Mouse (Mus musculus) liver, embryonic 11.5 days (tissue): ENCODE measurements around the gene R3hdm2. TPM values are rescaled to one million over a fixed set of nuclear protein-coding genes. Genes with fewer than 3 reads are reported as not detected.

ENCODE experiments used
- ATAC-seq: fragments of 200-750 bp; cut with Nextera tagmentation; replicated peaks from 2 replicates; pipeline ENCODE4 v1.8.0; 2017; ENCODE audit warnings: moderate number of reproducible peaks, mild to moderate bottlenecking, moderate TSS enrichment, moderate library complexity; ENCODE audit not compliant: low FRiP score
- DNase-seq: peaks from one replicate; pipeline ENCODE4 v3.0.0-alpha.2; 2017; ENCODE audit warnings: low spot score
- H3K27ac ChIP-seq: fragments of 300-500 bp; sonication (generic); 2 replicates; pipeline ENCODE4 v1.5.1; 2014; ENCODE audit warnings: mild to moderate bottlenecking, low read depth, low read length, control low read depth
- H3K27me3 ChIP-seq: fragments of 300-500 bp; sonication (generic); replicated peaks from 2 replicates; pipeline ENCODE4 v1.6.1; 2014; ENCODE audit warnings: low read length, mixed read lengths; ENCODE audit not compliant: control insufficient read depth, insufficient read depth
- H3K36me3 ChIP-seq: fragments of 300-500 bp; sonication (generic); 2 replicates; pipeline ENCODE4 v1.6.1; 2014; ENCODE audit warnings: mild to moderate bottlenecking, low read length, moderate library complexity, mixed read lengths; ENCODE audit not compliant: control insufficient read depth, insufficient read depth
- H3K4me1 ChIP-seq: fragments of 300-500 bp; sonication (generic); replicated peaks from 2 replicates; pipeline ENCODE4 v1.6.1; 2014; ENCODE audit warnings: low read length, mixed read lengths; ENCODE audit not compliant: control insufficient read depth, insufficient read depth
- H3K4me2 ChIP-seq: fragments of 300-500 bp; sonication (generic); 2 replicates; pipeline ENCODE4 v1.6.1; 2014; ENCODE audit warnings: mild to moderate bottlenecking, control low read depth, moderate library complexity
- H3K4me3 ChIP-seq: fragments of 300-500 bp; sonication (generic); 2 replicates; pipeline ENCODE4 v1.5.1; 2014; ENCODE audit warnings: low read depth, low read length, control low read depth
- H3K9ac ChIP-seq: fragments of 300-500 bp; sonication (generic); 2 replicates; pipeline ENCODE4 v1.6.1; 2014; ENCODE audit warnings: low read depth, low read length, control low read depth
- H3K9me3 ChIP-seq: fragments of 300-500 bp; sonication (generic); 2 replicates; pipeline ENCODE4 v1.6.1; 2016; ENCODE audit warnings: low read length, inconsistent platforms, mixed read lengths; ENCODE audit not compliant: control insufficient read depth
- WGBS: fragments of 180-500 bp; shearing (Covaris S2); extraction: QIAGEN DNeasy Blood & Tissue Kit; methylation state at CpG from one replicate; pipeline ENCODE4 v1.1.7; 2014; 5-methylcytosine and 5-hydroxymethylcytosine counted together
- polyA plus RNA-seq: library from polyadenylated mRNA; unstranded; fragments of >200 nt; fragmentation: Nextera tagmentation; extraction: Ambion mirVana; gene quantifications from 2 replicates; pipeline ENCODE4 v1.2.1, GENCODE M21; 2014

R3hdm2 gene
- polyA plus RNA-seq, 1 experiment from 2014 or later = 33.8 TPM

- Histone ChIP-seq H3K27me3 (no peaks in the 10 kb centered on the region), H3K4me2 (no peak overlapping the region), H3K27ac (no peak overlapping the region), H3K4me1 (no peaks in the 10 kb centered on the region), H3K9me3 (no peaks in the 10 kb centered on the region), H3K9ac (no peak overlapping the region), H3K4me3 (no peak overlapping the region), H3K36me3 (peaks cover 9% of the 10 kb centered on the region)
- DNase-seq = no peak
- 87% methylated on average over 10 of the region's 10 CpGs for WGBS
- no peak for ATAC-seq
These were observed 105.1 kb downstream of the R3hdm2 start for GRCm38 (mm10) chr10:127485235-127485634.

GRCm38 (mm10) chr10:127488856-127489255 is 108.7 kb downstream of the R3hdm2 start:
- H3K4me2 ChIP-seq = no peak overlapping the region
- no peaks in the 10 kb centered on the region for H3K4me1 ChIP-seq
- no peak overlapping the region for H3K4me3 ChIP-seq
- no peaks in the 10 kb centered on the region for H3K27me3 ChIP-seq
- ATAC-seq (no peak), DNase-seq (no peak)
- H3K9me3 ChIP-seq = no peaks in the 10 kb centered on the region
- no peak overlapping the region for H3K9ac ChIP-seq
- H3K27ac ChIP-seq = no peak overlapping the region
- peaks cover 24% of the 10 kb centered on the region for H3K36me3 ChIP-seq
- WGBS = 88% methylated on average over 7 of the region's 7 CpGs

GRCm38 (mm10) chr10:127490160-127491127 is 110.3 kb downstream of the R3hdm2 start:
- no peak overlapping the region for H3K9ac ChIP-seq
- H3K27me3 ChIP-seq = no peaks in the 10 kb centered on the region
- DNase-seq (no peak), ATAC-seq (no peak)
- 87% methylated on average over 18 of the region's 18 CpGs for WGBS
- H3K4me1 ChIP-seq = no peaks in the 10 kb centered on the region
- peaks cover 26% of the 10 kb centered on the region for H3K36me3 ChIP-seq
- H3K9me3 ChIP-seq = no peaks in the 10 kb centered on the region
- no peak overlapping the region for H3K4me2 ChIP-seq
- no peak overlapping the region for H3K27ac ChIP-seq
- H3K4me3 ChIP-seq = no peak overlapping the region

GRCm38 (mm10) chr10:127491128-127491512 is 111.0 kb downstream of the R3hdm2 start:
- no peaks in the 10 kb centered on the region for H3K9me3 ChIP-seq
- no peaks in the 10 kb centered on the region for H3K27me3 ChIP-seq
- DNase-seq = no peak
- H3K9ac ChIP-seq = no peak overlapping the region
- no peak overlapping the region for H3K4me2 ChIP-seq
- H3K36me3 ChIP-seq = peaks cover 28% of the 10 kb centered on the region
- no peak for ATAC-seq
- WGBS = 81% methylated on average over 8 of the region's 8 CpGs
- no peak overlapping the region for H3K4me3 ChIP-seq
- H3K27ac ChIP-seq = no peak overlapping the region
- H3K4me1 ChIP-seq = no peaks in the 10 kb centered on the region

GRCm38 (mm10) chr10:127492118-127492517 is 112.0 kb downstream of the R3hdm2 start:
- Histone ChIP-seq H3K4me2 (no peak overlapping the region), H3K4me1 (no peaks in the 10 kb centered on the region), H3K4me3 (no peak overlapping the region), H3K9me3 (no peaks in the 10 kb centered on the region), H3K36me3 (peaks cover 33% of the 10 kb centered on the region), H3K27ac (no peak overlapping the region), H3K9ac (no peak overlapping the region), H3K27me3 (no peaks in the 10 kb centered on the region)
- 91% methylated on average over 3 of the region's 3 CpGs for WGBS
- DNase-seq (no peak), ATAC-seq (no peak)

- Histone ChIP-seq H3K4me1 (no peaks in the 10 kb centered on the region), H3K9me3 (no peaks in the 10 kb centered on the region), H3K4me2 (no peak overlapping the region), H3K36me3 (peaks cover 48% of the 10 kb centered on the region), H3K9ac (no peak overlapping the region), H3K27me3 (no peaks in the 10 kb centered on the region), H3K4me3 (no peak overlapping the region), H3K27ac (no peak overlapping the region)
- WGBS = 90% methylated on average over 3 of the region's 3 CpGs
- no peak for ATAC-seq
- no peak for DNase-seq
These were observed 116.0 kb downstream of the R3hdm2 start for GRCm38 (mm10) chr10:127496156-127496555.

GRCm38 (mm10) chr10:127499516-127499915 is 119.4 kb downstream of the R3hdm2 start:
- H3K36me3 ChIP-seq = peaks cover 33% of the 10 kb centered on the region
- no peak for DNase-seq
- no peak overlapping the region for H3K4me3 ChIP-seq
- no peaks in the 10 kb centered on the region for H3K4me1 ChIP-seq
- H3K27ac ChIP-seq = no peak overlapping the region
- H3K27me3 ChIP-seq = no peaks in the 10 kb centered on the region
- H3K4me2 ChIP-seq = no peak overlapping the region
- H3K9me3 ChIP-seq = no peaks in the 10 kb centered on the region
- no peak overlapping the region for H3K9ac ChIP-seq
- 92% methylated on average over 5 of the region's 5 CpGs for WGBS
- no peak for ATAC-seq

- Histone ChIP-seq H3K4me1 (no peaks in the 10 kb centered on the region), H3K4me2 (no peak overlapping the region), H3K36me3 (peaks cover 28% of the 10 kb centered on the region), H3K9ac (no peak overlapping the region), H3K27ac (no peak overlapping the region), H3K27me3 (no peaks in the 10 kb centered on the region), H3K9me3 (no peaks in the 10 kb centered on the region), H3K4me3 (no peak overlapping the region)
- ATAC-seq (no peak), DNase-seq (no peak)
- WGBS = 83% methylated on average over 4 of the region's 4 CpGs
These were observed 119.9 kb downstream of the R3hdm2 start for GRCm38 (mm10) chr10:127500042-127500441.
